Mouse (Mus musculus) kidney, adult 8-10 months (tissue): ENCODE results near the gene Rpusd4.

ENCODE experiments used
- DNase-seq, 2 experiments: peaks; one replicate each; pipeline ENCODE4 v3.0.0; 2022

Gene Rpusd4

DNA sequence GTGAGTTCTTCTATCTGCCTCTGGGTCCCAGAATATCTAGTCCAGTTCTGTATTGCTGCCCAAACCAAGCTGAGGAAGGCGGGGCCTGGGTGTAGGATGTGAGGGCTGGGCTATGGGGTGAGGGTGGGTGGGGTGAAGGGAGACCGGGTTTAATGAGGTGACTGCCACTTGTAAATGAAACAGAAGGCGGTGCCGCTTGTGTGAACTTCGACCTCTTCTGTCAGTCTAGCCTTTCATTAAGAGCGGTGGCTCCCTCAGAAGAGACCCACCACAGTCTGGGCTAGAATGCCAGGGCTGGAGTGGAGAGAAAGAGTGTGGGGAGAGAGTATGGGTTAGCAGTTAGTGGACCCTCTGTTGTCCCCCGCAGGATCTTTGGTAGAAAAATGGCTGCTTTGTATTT lies 22.3 kb downstream of the Rpusd4 start:
- no peak for DNase-seq

DNA sequence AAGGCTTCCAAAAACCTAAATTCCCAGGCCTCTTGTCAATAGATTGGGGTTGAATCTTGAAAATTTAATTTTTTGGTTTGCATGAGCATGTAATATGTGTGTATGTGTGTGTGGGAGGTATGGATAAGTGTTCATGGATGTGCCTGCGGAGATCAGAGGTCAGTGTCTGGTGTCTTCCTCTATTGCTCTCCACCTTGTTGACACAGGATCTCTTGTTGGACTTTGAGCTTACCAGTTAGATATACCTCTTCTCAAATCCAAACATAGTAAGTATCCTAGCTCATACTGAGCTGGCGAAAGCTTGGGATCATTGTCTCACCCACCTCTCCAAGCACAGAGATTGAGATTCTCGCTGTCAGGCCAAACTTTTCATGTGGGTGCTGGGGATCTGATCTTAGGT lies 22.8 kb downstream of the Rpusd4 start:
- no peak for DNase-seq

DNA sequence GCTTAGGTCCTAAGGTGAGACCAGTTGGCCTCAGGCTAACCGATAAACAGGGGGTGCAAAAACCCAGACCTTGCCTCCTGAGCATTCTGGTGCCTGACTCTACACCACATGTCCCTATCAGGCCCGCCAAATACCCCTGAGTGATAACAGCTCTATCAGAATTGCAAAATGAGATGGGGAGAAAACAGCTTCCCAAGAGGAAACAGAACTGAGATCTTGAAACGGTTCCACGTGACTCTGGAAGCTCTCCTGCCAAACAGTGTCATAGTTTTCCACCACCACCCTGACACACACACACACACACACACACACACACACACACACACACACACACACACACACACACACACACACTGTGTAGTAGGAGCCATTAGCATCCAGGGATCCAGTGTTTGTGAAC lies 23.3 kb downstream of the Rpusd4 start:
- no peak for DNase-seq

- DNase-seq: no peak
Measured at GRCm38 (mm10) chr9:35293465-35293864, 25.8 kb downstream of the Rpusd4 start.

GRCm38 (mm10) chr9:35297791-35298190 lies 30.1 kb downstream of the Rpusd4 start:
- no peak for DNase-seq

DNA sequence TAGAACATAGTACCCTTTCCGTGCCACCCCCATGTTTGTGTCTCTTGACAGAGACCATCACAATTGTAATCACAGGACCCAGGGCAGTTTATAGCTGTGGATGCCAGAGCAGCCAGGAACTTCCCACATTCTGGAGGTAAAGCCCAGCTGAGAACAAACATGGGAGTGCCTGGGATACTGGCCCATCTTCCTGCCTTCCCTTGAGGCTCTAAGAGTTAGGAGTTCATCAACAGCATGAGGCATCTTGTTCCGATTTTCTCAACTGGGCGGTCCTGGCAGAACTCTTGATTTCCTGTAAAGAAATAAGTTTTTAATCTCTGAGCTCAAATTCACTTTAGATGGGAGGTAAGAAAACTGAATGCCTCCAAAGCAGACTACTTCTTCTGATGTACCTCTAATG lies 34.5 kb downstream of the Rpusd4 start:
- DNase-seq: no peak

GRCm38 (mm10) chr9:35307461-35307860 lies 39.8 kb downstream of the Rpusd4 start:
- no peak for DNase-seq

GRCm38 (mm10) chr9:35310377-35310776 lies 42.7 kb downstream of the Rpusd4 start:
- no peak for DNase-seq

DNA sequence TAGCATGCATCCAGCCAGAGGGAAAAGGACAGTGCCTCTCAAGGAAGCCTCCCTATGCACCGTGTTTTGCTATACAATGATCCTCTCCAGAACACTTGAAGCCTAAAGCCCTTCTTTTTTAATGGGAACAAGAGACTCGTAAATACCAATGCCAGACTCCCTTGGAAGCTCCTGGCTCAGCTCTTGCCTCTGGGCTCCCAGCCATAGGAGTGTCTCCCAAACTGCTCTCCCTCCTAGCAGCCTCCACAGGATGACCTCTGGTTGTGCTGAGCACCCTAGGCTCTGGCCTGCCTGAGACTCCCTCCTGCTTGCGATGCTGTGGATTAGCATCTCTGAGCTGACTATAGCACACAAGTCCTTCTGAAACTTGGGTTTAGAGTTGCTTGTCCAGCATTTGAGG lies 44.9 kb downstream of the Rpusd4 start:
- no peak for DNase-seq

GRCm38 (mm10) chr9:35313601-35314000 lies 45.9 kb downstream of the Rpusd4 start:
- DNase-seq: no peak

- DNase-seq: no peak
Measured at GRCm38 (mm10) chr9:35314254-35314653, 46.6 kb downstream of the Rpusd4 start.

GRCm38 (mm10) chr9:35316771-35317211 lies 49.1 kb downstream of the Rpusd4 start:
- DNase-seq: peak in 1 of 2 experiments; percentile 10

- DNase-seq: no peak
Measured at GRCm38 (mm10) chr9:35317233-35317980, 49.7 kb downstream of the Rpusd4 start.

- DNase-seq: peak; percentile 85 to 86
Measured at GRCm38 (mm10) chr9:35318537-35319172, 51.0 kb downstream of the Rpusd4 start.

DNA sequence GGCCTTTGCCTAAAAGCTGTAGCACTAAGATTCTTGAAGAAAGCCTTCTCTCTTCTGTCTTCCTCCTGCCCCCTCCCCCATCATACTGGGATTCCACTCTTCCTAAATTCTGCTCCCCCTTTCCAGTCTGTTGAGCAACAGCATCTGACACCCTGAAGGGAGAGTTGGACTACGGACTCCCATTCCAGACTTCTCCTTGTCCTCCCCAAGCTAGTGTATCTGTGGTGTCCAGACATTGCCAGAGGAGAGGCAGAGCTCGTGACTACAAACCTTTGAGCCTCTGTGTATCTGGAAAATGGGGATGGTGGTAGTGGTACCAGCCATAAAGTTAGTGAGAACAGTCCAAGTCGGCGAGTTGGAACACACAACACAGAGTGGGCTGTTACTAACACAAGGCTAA lies 52.6 kb downstream of the Rpusd4 start:
- DNase-seq: peak; percentile 20 to 50

GRCm38 (mm10) chr9:35323974-35324373 lies 56.3 kb downstream of the Rpusd4 start:
- DNase-seq: no peak

DNA sequence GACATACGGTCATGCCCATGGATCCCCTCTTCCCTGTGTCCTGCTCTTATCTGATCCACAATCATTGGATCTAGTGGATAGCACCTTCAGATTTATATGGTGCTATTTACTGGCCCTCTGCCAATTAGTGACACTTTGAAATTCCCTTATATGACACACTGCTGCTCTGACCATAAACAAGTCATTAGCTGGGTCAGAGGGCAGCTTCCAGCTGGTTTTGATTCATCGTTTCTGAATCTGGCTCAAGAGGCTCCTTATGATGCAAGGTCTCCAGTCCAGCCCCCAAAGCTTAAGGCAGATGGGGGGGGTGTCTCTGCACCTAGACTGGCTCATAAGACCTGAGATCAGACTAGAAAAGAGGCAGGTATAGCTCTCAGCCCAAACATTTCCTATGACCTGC lies 56.9 kb downstream of the Rpusd4 start:
- no peak for DNase-seq

DNA sequence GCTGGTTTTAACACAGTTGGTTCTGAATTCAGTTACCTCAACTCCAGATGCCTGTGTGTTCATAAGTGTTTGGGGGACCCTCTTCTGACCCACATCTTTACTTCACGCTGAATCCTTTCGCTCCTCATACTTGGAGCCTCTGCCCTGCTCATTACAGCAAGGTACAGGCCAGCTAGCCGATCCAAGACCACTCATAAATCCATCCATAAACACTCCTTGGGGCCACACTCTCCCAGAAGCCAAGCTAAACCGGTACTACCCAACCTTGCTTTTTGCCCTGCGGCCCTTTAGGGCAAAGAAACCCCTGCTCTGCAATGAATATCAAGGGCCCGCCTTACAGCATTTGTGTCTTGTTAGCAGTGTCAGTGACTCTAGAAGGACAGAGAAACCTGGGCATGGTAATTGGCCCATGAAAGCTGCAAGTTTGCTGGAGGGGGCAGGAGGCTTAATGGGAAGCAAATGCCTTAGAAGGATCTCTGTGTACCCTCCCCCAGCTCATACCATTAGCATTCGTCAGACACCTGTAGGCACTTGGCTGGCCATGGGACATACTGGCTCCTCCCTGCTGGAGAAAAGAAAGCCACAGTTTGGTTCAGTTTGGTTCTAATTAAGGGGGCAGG lies 59.1 kb downstream of the Rpusd4 start:
- DNase-seq: peak; percentile 6 to 12
